Mouse (Mus musculus): ENCODE data around the gene Rnf121. TPM values are rescaled to one million over a fixed set of nuclear protein-coding genes. Genes with fewer than 3 reads are reported as not detected.
A peak's percentile ranks its signal among the peaks of the same experiment; 100 is the strongest.

The Rnf121 gene
- polyA plus RNA-seq, 1 experiment: 17.7 TPM

DNA sequence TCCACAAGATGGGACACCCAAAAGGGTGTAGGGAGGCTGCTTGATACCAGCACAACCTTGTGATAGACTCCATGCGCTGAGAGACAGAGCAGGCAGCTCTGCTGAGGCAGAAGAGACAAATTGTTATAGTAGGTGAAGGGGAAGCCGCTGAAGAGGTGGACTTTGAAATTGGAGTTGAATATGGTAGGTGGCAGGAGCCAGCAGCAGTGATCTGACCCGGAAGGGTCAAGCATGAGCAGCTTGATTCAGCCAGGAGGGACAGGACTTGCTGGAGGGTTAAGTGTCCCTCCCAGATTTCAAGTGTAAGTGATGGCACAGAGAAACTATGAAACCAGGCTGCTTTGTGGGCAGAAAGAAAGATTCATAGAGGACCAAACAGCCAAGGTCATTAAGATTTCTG, 80.2 kb downstream of the Rnf121 start:
- DNase-seq (ENCODE audit: low read depth in 1 of 2, low spot score in 2 of 2): no peak
- WGBS: 93% methylated on average over 3 of the region's 3 CpGs

DNA sequence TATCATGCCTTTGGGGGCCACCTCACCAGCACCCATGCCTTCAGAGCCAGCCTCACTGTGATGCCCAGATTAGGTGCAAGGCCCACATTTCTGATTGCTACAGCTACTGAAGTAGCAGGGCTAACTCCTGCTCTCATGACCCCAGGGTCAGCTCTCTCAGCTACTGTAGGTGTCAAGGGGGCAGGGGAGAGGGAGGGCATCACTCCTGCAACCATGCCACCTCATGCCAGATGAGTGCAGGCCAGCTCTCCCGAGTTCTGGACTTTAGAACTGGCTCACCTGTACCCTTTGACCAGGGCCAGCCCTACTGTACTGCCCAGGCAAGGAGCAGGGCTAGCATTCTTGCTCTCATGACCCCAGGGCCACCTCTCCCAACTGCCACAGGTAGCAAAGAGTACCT, 82.5 kb downstream of the Rnf121 start:
- no peak for TF ChIP-seq CTCF (IDR thresholded peaks at IDR 0.05; ENCODE audit: extremely low read depth, insufficient read depth, insufficient read length, insufficient replicate concordance)
- TF ChIP-seq POLR2A (IDR thresholded peaks at IDR 0.05; ENCODE audit: low read depth, low read length): no peak
- H3K27me3 ChIP-seq (ENCODE audit: control insufficient read depth, insufficient read depth, low read length): no peaks in the 10 kb centered on the region
- H3K4me1 ChIP-seq (ENCODE audit: control insufficient read depth, insufficient read depth, insufficient read length): no peaks in the 10 kb centered on the region
- 87% methylated on average over 1 of the region's 1 CpGs for WGBS
- no peak overlapping the region for H3K4me3 ChIP-seq (ENCODE audit: extremely low read depth, insufficient read depth, insufficient read length)
- H3K36me3 ChIP-seq (ENCODE audit: control insufficient read depth, insufficient read depth, low read length): peaks cover 10% of the 10 kb centered on the region
- no peak overlapping the region for H3K27ac ChIP-seq (ENCODE audit: insufficient read depth, low read length)
- DNase-seq (ENCODE audit: low read depth in 1 of 2, low spot score in 2 of 2): no peak

More for the DNA sequence above, 80.2 kb downstream of the Rnf121 start:
- no peaks in the 10 kb centered on the region for H3K27me3 ChIP-seq (ENCODE audit: control insufficient read depth, insufficient read depth, low read length)
- no peak overlapping the region for H3K27ac ChIP-seq (ENCODE audit: insufficient read depth, low read length)
- no peak overlapping the region for H3K4me3 ChIP-seq (ENCODE audit: extremely low read depth, insufficient read depth, insufficient read length)
- no peak for TF ChIP-seq POLR2A (IDR thresholded peaks at IDR 0.05; ENCODE audit: low read depth, low read length)
- no peak for TF ChIP-seq CTCF (IDR thresholded peaks at IDR 0.05; ENCODE audit: extremely low read depth, insufficient read depth, insufficient read length, insufficient replicate concordance)
- H3K36me3 ChIP-seq (ENCODE audit: control insufficient read depth, insufficient read depth, low read length): peaks cover 23% of the 10 kb centered on the region
- H3K4me1 ChIP-seq (ENCODE audit: control insufficient read depth, insufficient read depth, insufficient read length): no peaks in the 10 kb centered on the region

DNA sequence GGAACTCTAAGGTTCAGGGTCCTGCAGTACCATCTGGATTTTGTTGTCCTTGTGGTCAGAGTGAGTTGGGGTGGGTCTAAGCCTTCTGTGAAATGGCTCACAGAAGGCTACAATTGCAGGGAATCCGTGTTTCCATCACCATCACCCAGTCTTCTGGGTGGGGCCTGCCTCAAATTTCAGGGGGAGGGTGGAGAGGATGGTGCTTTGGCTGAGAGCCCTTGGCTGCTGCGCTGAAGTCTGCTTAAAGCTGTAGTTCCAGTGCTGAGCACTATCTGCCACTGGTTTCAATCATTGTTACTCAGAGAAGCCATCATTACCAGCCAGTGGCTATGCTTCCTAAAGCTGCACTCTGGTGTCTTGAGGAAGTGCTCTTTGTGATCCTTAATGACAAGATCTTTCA, 90.8 kb downstream of the Rnf121 start:
- H3K27me3 ChIP-seq (ENCODE audit: control insufficient read depth, insufficient read depth, low read length): no peaks in the 10 kb centered on the region
- WGBS: 42% methylated on average over 2 of the region's 2 CpGs
- H3K27ac ChIP-seq (ENCODE audit: insufficient read depth, low read length): no peak overlapping the region
- peaks cover 3% of the 10 kb centered on the region; the same call in 1 of the 2 replicates for H3K4me1 ChIP-seq (ENCODE audit: control insufficient read depth, insufficient read depth, insufficient read length)
- no peak overlapping the region for H3K4me3 ChIP-seq (ENCODE audit: extremely low read depth, insufficient read depth, insufficient read length)
- TF ChIP-seq CTCF (IDR thresholded peaks at IDR 0.05; ENCODE audit: extremely low read depth, insufficient read depth, insufficient read length, insufficient replicate concordance): no peak
- no peak for TF ChIP-seq POLR2A (IDR thresholded peaks at IDR 0.05; ENCODE audit: low read depth, low read length)
- peaks cover 3% of the 10 kb centered on the region; the same call in 1 of the 2 replicates for H3K36me3 ChIP-seq (ENCODE audit: control insufficient read depth, insufficient read depth, low read length)
- DNase-seq (ENCODE audit: low read depth in 1 of 2, low spot score in 2 of 2): no peak

GRCm38 (mm10) chr7:101973730-101974129, 91.5 kb downstream of the Rnf121 start:
- no peak for DNase-seq (ENCODE audit: low read depth in 1 of 2, low spot score in 2 of 2)
- Histone ChIP-seq H3K36me3 (ENCODE audit: control insufficient read depth, insufficient read depth, low read length) (peaks cover 3% of the 10 kb centered on the region; the same call in 1 of the 2 replicates), H3K27ac (ENCODE audit: insufficient read depth, low read length) (no peak overlapping the region), H3K27me3 (ENCODE audit: control insufficient read depth, insufficient read depth, low read length) (no peaks in the 10 kb centered on the region), H3K4me3 (ENCODE audit: extremely low read depth, insufficient read depth, insufficient read length) (no peak overlapping the region), H3K4me1 (ENCODE audit: control insufficient read depth, insufficient read depth, insufficient read length) (peaks cover 3% of the 10 kb centered on the region; the same call in 1 of the 2 replicates)
- WGBS: 33% methylated on average over 3 of the region's 3 CpGs
- no peak for TF ChIP-seq POLR2A (IDR thresholded peaks at IDR 0.05; ENCODE audit: low read depth, low read length)
- TF ChIP-seq CTCF (IDR thresholded peaks at IDR 0.05; ENCODE audit: extremely low read depth, insufficient read depth, insufficient read length, insufficient replicate concordance): no peak

DNA sequence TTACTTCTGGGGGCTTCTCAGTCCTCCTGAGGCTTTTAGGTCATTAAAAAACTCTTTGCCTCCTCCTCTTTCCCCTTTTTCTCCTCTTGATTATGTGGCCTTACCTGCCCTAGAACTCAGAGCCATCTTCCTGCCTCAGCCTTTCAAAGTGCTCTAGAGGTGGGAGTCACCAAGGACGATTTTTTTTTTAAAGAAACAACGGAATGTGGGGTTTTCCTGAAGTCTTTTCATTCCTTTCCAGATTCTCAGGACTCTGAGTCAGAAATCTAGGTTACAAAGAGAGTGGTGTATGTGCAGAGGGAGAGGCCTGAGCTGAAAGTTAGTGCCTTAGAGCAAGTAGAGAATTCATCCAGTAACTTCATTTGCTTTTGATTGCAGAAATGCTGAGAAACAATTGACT, 93.5 kb downstream of the Rnf121 start:
- Histone ChIP-seq H3K27me3 (ENCODE audit: control insufficient read depth, insufficient read depth, low read length) (no peaks in the 10 kb centered on the region), H3K36me3 (ENCODE audit: control insufficient read depth, insufficient read depth, low read length) (no peaks in the 10 kb centered on the region), H3K4me3 (ENCODE audit: extremely low read depth, insufficient read depth, insufficient read length) (peak overlapping the region; percentile 76; the same call in 1 of the 2 replicates), H3K4me1 (ENCODE audit: control insufficient read depth, insufficient read depth, insufficient read length) (peaks cover 3% of the 10 kb centered on the region; the same call in 1 of the 2 replicates), H3K27ac (ENCODE audit: insufficient read depth, low read length) (peak overlapping the region; percentile 96; the same call in 1 of the 2 replicates)
- TF ChIP-seq POLR2A (IDR thresholded peaks at IDR 0.05; ENCODE audit: low read depth, low read length) (no peak), CTCF (IDR thresholded peaks at IDR 0.05; ENCODE audit: extremely low read depth, insufficient read depth, insufficient read length, insufficient replicate concordance) (no peak)
- DNase-seq (ENCODE audit: low read depth in 1 of 2, low spot score in 2 of 2): no peak
- 33% methylated on average over 2 of the region's 2 CpGs for WGBS

DNA sequence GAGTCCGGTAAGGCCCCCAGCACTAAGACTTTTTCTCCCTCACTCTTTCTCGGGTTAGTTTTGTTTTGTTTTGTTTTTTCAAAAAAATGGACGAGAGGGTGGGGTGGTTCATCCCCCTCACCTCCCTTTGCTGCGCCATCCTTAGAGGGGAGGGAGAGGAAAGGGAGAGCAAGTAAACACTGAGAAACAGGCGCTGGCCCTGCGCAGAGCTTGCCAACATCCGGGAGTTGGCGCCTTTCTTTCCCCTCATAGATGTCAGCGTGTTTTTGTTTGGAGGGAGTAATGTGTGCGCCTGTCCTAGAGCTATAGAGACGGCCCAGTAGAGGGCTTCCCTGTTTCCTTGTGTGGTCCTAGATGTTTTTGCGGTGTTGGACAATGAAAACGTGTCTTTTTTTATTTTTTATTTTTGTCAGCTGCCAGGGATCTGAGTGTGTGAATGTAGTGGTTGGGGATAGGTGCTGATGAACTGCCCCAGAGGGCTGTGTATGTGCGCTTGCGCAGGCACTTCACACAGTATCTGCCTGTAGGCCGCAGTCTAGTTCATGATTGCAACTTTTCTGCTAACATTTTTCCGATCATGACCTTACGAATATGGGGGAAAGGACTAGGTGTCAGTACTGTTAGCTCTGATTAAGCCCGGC, 94.3 kb downstream of the Rnf121 start:
- TF ChIP-seq CTCF (IDR thresholded peaks at IDR 0.05; ENCODE audit: extremely low read depth, insufficient read depth, insufficient read length, insufficient replicate concordance): no peak
- TF ChIP-seq POLR2A (IDR thresholded peaks at IDR 0.05; ENCODE audit: low read depth, low read length): no peak
- Histone ChIP-seq H3K4me3 (ENCODE audit: extremely low read depth, insufficient read depth, insufficient read length) (peak overlapping the region; percentile 76), H3K27ac (ENCODE audit: insufficient read depth, low read length) (peak overlapping the region; percentile 96), H3K36me3 (ENCODE audit: control insufficient read depth, insufficient read depth, low read length) (no peaks in the 10 kb centered on the region), H3K4me1 (ENCODE audit: control insufficient read depth, insufficient read depth, insufficient read length) (peaks cover 3% of the 10 kb centered on the region; the same call in 1 of the 2 replicates), H3K27me3 (ENCODE audit: control insufficient read depth, insufficient read depth, low read length) (no peaks in the 10 kb centered on the region)
- DNase-seq (ENCODE audit: low read depth in 1 of 2, low spot score in 2 of 2): peak; percentile 43 to 60
- WGBS: under 1% methylated on average over 19 of the region's 19 CpGs

DNA sequence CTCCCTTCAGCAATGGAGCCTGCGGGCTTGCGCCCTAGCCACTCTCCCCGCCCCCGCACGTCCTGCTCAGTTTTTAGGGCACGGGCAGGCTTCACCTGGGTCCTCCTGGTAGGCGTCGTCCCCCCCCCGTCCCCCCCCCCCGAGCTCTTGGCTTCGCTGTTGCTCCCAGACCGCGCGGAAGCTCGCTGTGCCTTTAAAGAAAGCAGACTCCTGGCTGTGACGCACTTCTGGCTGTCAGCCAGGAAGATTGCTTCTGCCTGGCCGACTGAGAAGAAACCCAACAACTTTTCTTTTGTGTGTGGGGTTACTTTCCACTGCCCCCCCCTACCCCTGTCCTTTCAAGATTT, 94.9 kb downstream of the Rnf121 start:
- Histone ChIP-seq H3K27ac (ENCODE audit: insufficient read depth, low read length) (peak overlapping the region; percentile 96), H3K36me3 (ENCODE audit: control insufficient read depth, insufficient read depth, low read length) (no peaks in the 10 kb centered on the region), H3K27me3 (ENCODE audit: control insufficient read depth, insufficient read depth, low read length) (no peaks in the 10 kb centered on the region), H3K4me3 (ENCODE audit: extremely low read depth, insufficient read depth, insufficient read length) (peak overlapping the region; percentile 76), H3K4me1 (ENCODE audit: control insufficient read depth, insufficient read depth, insufficient read length) (peaks cover 3% of the 10 kb centered on the region; the same call in 1 of the 2 replicates)
- DNase-seq (ENCODE audit: low read depth in 1 of 2, low spot score in 2 of 2): peak; percentile 78 to 82
- TF ChIP-seq CTCF (IDR thresholded peaks at IDR 0.05; ENCODE audit: extremely low read depth, insufficient read depth, insufficient read length, insufficient replicate concordance) (no peak), POLR2A (IDR thresholded peaks at IDR 0.05; ENCODE audit: low read depth, low read length) (peak; percentile 36; the same call in 1 of the 2 replicates)
- WGBS: 2% methylated on average over 17 of the region's 17 CpGs

Measured in spleen, adult 2 months (tissue).